Mouse (Mus musculus): ENCODE measurements around the gene Ccl28. TPM values are rescaled to one million over a fixed set of nuclear protein-coding genes. Genes with fewer than 3 reads are reported as not detected.

Ccl28 gene
- polyA plus RNA-seq, 1 experiment from 2014 or later, result 0.57 TPM

- H3K4me2 ChIP-seq (replicated peaks), result peak overlapping the region; percentile 41
- H3K27me3 ChIP-seq, result no peaks in the 10 kb centered on the region
- 67% methylated on average over 4 of the region's 4 CpGs for WGBS
- H3K4me1 ChIP-seq (replicated peaks), result peaks cover 66% of the 10 kb centered on the region
- H3K36me3 ChIP-seq, result peaks cover 24% of the 10 kb centered on the region
- H3K9me3 ChIP-seq, result no peaks in the 10 kb centered on the region
- H3K4me3 ChIP-seq (replicated peaks), result 0 out of 2 replicates have a peak overlapping the region, but pooled peaks have one; percentile 11
- no peak for ATAC-seq
- H3K27ac ChIP-seq, result no peak overlapping the region
- no peak overlapping the region for H3K9ac ChIP-seq (replicated peaks)
Measured at GRCm38 (mm10) chr13:119695676-119696075, 72.1 kb downstream of the Ccl28 start.

GRCm38 (mm10) chr13:119696496-119696895, 72.9 kb downstream of the Ccl28 start:
- no peak overlapping the region for H3K4me2 ChIP-seq (replicated peaks)
- no peak overlapping the region for H3K27ac ChIP-seq
- peaks cover 62% of the 10 kb centered on the region for H3K4me1 ChIP-seq (replicated peaks)
- no peaks in the 10 kb centered on the region for H3K27me3 ChIP-seq
- ATAC-seq, result no peak
- peaks cover 31% of the 10 kb centered on the region for H3K36me3 ChIP-seq
- H3K9me3 ChIP-seq, result no peaks in the 10 kb centered on the region
- no peak overlapping the region for H3K4me3 ChIP-seq (replicated peaks)
- 67% methylated on average over 1 of the region's 1 CpGs for WGBS
- H3K9ac ChIP-seq (replicated peaks), result no peak overlapping the region

- no peak overlapping the region for H3K27ac ChIP-seq
- H3K4me2 ChIP-seq (replicated peaks), result no peak overlapping the region
- ATAC-seq, result no peak
- H3K9me3 ChIP-seq, result no peaks in the 10 kb centered on the region
- no peaks in the 10 kb centered on the region for H3K27me3 ChIP-seq
- no peak overlapping the region for H3K9ac ChIP-seq (replicated peaks)
- no peak overlapping the region for H3K4me3 ChIP-seq (replicated peaks)
- peaks cover 47% of the 10 kb centered on the region for H3K36me3 ChIP-seq
- 92% methylated on average over 4 of the region's 4 CpGs for whole genome bisulfite sequencing
- H3K4me1 ChIP-seq (replicated peaks), result peaks cover 43% of the 10 kb centered on the region
Measured at GRCm38 (mm10) chr13:119698436-119698835, 74.8 kb downstream of the Ccl28 start.

Other genes with a start within 250 kb of the Ccl28 start
- 197 and 243 TPM in 2 replicates for gene Paip1, start 195.2 kb upstream of the Ccl28 start, polyA plus RNA-seq (2015; fragmentation: Nextera tagmentation; extraction: Ambion mirVana)
- 121 and 128 TPM in 2 replicates for gene 4833420G17Rik, start 161.1 kb upstream of the Ccl28 start, polyA plus RNA-seq (2015; fragmentation: Nextera tagmentation; extraction: Ambion mirVana)
- gene Tmem267, start 135.8 kb upstream of the Ccl28 start, polyA plus RNA-seq (2015; fragmentation: Nextera tagmentation; extraction: Ambion mirVana), result 3.0 and 4.2 TPM in 2 replicates
- 1.3 and 1.7 TPM in 2 replicates for gene 3110070M22Rik, start 135.4 kb upstream of the Ccl28 start, polyA plus RNA-seq (2015; fragmentation: Nextera tagmentation; extraction: Ambion mirVana)
- gene Hmgcs1, start 66.6 kb downstream of the Ccl28 start, polyA plus RNA-seq (2015; fragmentation: Nextera tagmentation; extraction: Ambion mirVana), result 455 and 504 TPM in 2 replicates
- 2.9 and 3.1 TPM in 2 replicates for gene Nim1k, start 132.1 kb downstream of the Ccl28 start, polyA plus RNA-seq (2015; fragmentation: Nextera tagmentation; extraction: Ambion mirVana)
- gene Zfp131, start 167.1 kb downstream of the Ccl28 start, polyA plus RNA-seq (2015; fragmentation: Nextera tagmentation; extraction: Ambion mirVana), result 42.8 and 43.8 TPM in 2 replicates
- not detected in 2 replicates for gene AF067063, start 206.4 kb downstream of the Ccl28 start, polyA plus RNA-seq (2015; fragmentation: Nextera tagmentation; extraction: Ambion mirVana)
- gene D13Ertd608e, start 212.2 kb downstream of the Ccl28 start, polyA plus RNA-seq (2015; fragmentation: Nextera tagmentation; extraction: Ambion mirVana), result not detected in 2 replicates

Measured in midbrain, embryonic 13.5 days (tissue).